Mouse (Mus musculus) lung, postnatal 0 days (tissue): ENCODE results near the gene Grm1. TPM values are rescaled to one million over a fixed set of nuclear protein-coding genes. Genes with fewer than 3 reads are reported as not detected.

Source experiments
- ATAC-seq: fragments of 200-750 bp; cut with Nextera tagmentation; 2 replicates; pipeline ENCODE4 v1.8.0; 2017; ENCODE audit warnings: moderate library complexity
- DNase-seq: peaks from one replicate; pipeline ENCODE4 v3.0.0-alpha.2; 2016; ENCODE audit warnings: low spot score
- H3K27ac ChIP-seq: fragments of 300-500 bp; sonication (generic); 2 replicates; pipeline ENCODE4 v1.5.1; 2014; ENCODE audit warnings: antibody characterized with exemption, mild to moderate bottlenecking, low read length, mixed read lengths
- H3K27me3 ChIP-seq: fragments of 300-500 bp; sonication (generic); replicated peaks from 2 replicates; pipeline ENCODE4 v1.6.1; 2014; ENCODE audit warnings: low read length, mixed read lengths; ENCODE audit not compliant: insufficient read depth
- H3K36me3 ChIP-seq: fragments of 300-500 bp; sonication (generic); 2 replicates; pipeline ENCODE4 v1.6.1; 2014; ENCODE audit warnings: low read length, mixed read lengths; ENCODE audit not compliant: insufficient read depth
- H3K4me1 ChIP-seq: fragments of 300-500 bp; sonication (generic); 2 replicates; pipeline ENCODE4 v1.6.1; 2014; ENCODE audit warnings: antibody characterized with exemption, low read depth, low read length, mixed read lengths; ENCODE audit not compliant: insufficient read depth
- H3K4me2 ChIP-seq: fragments of 300-500 bp; sonication (generic); replicated peaks from 2 replicates; pipeline ENCODE4 v1.6.1; 2014; ENCODE audit warnings: low read depth, mild to moderate bottlenecking, low read length, moderate library complexity, mixed read lengths
- H3K4me3 ChIP-seq: fragments of 300-500 bp; sonication (generic); 2 replicates; pipeline ENCODE4 v1.5.1; 2014; ENCODE audit warnings: low read depth, low read length
- H3K9ac ChIP-seq: fragments of 300-500 bp; sonication (generic); replicated peaks from 2 replicates; pipeline ENCODE4 v1.6.1; 2014; ENCODE audit warnings: low read depth, mild to moderate bottlenecking
- H3K9me3 ChIP-seq: fragments of 300-500 bp; sonication (generic); 2 replicates; pipeline ENCODE4 v1.6.1; 2016; ENCODE audit warnings: low read length, mixed read lengths
- CTCF ChIP-seq: IDR thresholded peaks from 2 replicates; pipeline ENCODE4 v1.5.1; 2016; ENCODE audit warnings: antibody characterized with exemption, mild to moderate bottlenecking
- EP300 ChIP-seq: IDR thresholded peaks from 2 replicates; pipeline ENCODE4 v1.6.1; 2016; ENCODE audit warnings: antibody characterized with exemption, mild to moderate bottlenecking, control low read depth
- WGBS: fragments of 180-500 bp; shearing (Covaris S2); extraction: QIAGEN DNeasy Blood & Tissue Kit; methylation state at CpG from one replicate; pipeline ENCODE4 v1.1.7; 2014; 5-methylcytosine and 5-hydroxymethylcytosine counted together
- polyA plus RNA-seq: library from polyadenylated mRNA; unstranded; fragments of >200 nt; fragmentation: Nextera tagmentation; extraction: Ambion mirVana; gene quantifications from 2 replicates; pipeline ENCODE4 v1.2.1, GENCODE M21; 2015

The Grm1 gene
- polyA plus RNA-seq, 1 experiment from 2014 or later = not detected

DNA sequence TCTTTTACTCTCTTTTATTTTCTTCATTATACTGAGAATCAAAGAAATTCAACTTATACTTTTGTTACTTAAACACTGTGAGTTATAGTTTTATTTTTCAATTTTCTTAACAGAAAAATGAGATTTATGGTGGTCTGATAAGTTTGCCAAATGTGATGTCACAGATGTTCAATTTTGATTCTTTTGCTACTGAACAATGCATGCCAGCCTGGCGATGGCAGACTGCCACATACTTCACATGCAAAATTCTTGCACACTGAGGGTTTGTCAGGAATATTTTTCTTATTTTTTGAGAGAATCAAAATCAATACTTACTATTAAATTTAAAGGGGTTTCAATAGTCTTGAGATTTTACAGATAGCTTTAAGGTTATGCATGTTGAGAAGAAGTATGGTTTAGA, 251.0 kb downstream of the Grm1 start:
- 77% methylated on average over 1 of the region's 1 CpGs for WGBS
- no peaks in the 10 kb centered on the region for H3K9me3 ChIP-seq
- H3K9ac ChIP-seq = no peak overlapping the region
- no peak for DNase-seq
- no peaks in the 10 kb centered on the region for H3K36me3 ChIP-seq
- TF ChIP-seq CTCF (no peak), EP300 (no peak)
- H3K27me3 ChIP-seq = no peaks in the 10 kb centered on the region
- no peak overlapping the region for H3K4me2 ChIP-seq
- no peak overlapping the region for H3K27ac ChIP-seq
- H3K4me3 ChIP-seq = no peak overlapping the region
- ATAC-seq = no peak
- no peaks in the 10 kb centered on the region for H3K4me1 ChIP-seq

DNA sequence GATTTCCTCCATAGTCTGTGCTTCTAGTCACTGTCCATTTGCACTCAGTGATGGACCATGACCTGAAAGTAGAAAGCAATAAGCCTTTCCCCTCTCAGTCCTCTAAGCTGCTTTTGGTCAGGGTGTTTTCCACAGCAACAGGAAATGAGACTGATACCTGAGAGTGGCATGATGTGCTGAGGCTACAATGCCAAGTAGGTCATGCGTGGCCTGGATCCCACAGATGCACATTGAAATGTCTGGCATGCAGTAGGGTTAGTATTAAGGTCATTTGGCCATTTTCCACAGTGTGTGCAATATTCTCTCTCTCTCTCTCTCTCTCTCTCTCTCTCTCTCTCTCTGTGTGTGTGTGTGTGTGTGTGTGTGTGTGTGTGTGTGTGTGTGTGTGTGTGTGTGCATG, 254.8 kb downstream of the Grm1 start:
- no peak for ATAC-seq
- TF ChIP-seq EP300 (no peak), CTCF (no peak)
- Histone ChIP-seq H3K9ac (no peak overlapping the region), H3K27me3 (no peaks in the 10 kb centered on the region), H3K4me1 (no peaks in the 10 kb centered on the region), H3K4me3 (no peak overlapping the region), H3K4me2 (no peak overlapping the region), H3K9me3 (no peaks in the 10 kb centered on the region), H3K27ac (no peak overlapping the region), H3K36me3 (no peaks in the 10 kb centered on the region)
- WGBS = 61% methylated on average over 1 of the region's 1 CpGs
- DNase-seq = no peak

DNA sequence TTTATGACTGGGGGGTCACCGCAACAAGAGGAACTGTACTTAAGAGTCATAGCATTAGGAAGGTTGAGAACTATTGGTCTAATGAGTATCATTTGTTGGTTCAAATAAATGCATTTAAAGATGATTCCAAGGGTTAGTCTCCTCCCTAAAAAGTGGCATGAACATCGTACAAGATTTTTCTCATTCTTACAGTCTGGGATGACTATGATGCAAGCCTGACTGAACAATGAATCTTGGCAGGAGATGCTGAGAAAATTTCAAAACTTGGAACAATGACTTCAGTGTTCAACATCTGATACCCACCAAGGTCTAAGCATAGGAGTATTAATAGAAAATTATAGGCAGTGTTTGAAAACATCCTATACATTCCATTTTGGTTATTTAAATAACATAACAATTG, 264.1 kb downstream of the Grm1 start:
- 67% methylated on average over 2 of the region's 2 CpGs for WGBS
- H3K27ac ChIP-seq = no peak overlapping the region
- no peaks in the 10 kb centered on the region for H3K36me3 ChIP-seq
- H3K4me3 ChIP-seq = no peak overlapping the region
- no peak for TF ChIP-seq CTCF
- H3K27me3 ChIP-seq = no peaks in the 10 kb centered on the region
- DNase-seq (peak; percentile 56), ATAC-seq (no peak; the same call in 1 of the 2 replicates)
- H3K9me3 ChIP-seq = no peaks in the 10 kb centered on the region
- H3K9ac ChIP-seq = no peak overlapping the region
- H3K4me2 ChIP-seq = no peak overlapping the region
- H3K4me1 ChIP-seq = no peaks in the 10 kb centered on the region

DNA sequence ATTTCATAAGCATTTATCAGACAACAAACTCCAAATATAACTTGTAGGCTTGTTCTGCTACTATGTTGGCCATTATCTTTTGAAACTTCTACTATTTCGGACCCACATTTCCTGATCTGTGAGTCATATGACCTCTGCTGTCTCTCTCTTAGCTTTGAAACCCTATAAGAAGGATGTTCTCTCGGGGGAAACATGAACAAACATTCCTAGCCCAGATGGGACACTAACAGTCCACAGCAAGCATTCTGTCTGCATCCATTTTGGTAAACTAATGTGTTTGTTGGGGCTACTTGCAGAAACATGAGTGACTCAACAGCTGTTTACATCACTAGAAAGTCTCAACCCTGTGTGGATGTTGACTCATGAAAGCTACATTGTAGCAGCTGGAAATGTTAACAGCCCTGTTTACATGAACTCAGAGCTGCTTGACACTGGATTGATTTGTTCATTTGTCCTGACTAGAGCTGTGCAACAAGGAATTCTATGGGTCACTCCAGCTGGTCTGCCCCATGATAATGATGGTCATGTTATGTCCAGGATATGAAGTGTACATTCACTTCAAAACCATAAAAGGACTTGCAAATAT, 267.4 kb downstream of the Grm1 start:
- Histone ChIP-seq H3K4me2 (no peak overlapping the region), H3K4me3 (no peak overlapping the region), H3K9me3 (no peaks in the 10 kb centered on the region), H3K27me3 (no peaks in the 10 kb centered on the region), H3K9ac (no peak overlapping the region), H3K27ac (no peak overlapping the region), H3K36me3 (no peaks in the 10 kb centered on the region), H3K4me1 (no peaks in the 10 kb centered on the region)
- WGBS = 23% methylated on average over 2 of the region's 2 CpGs
- no peak for TF ChIP-seq CTCF
- no peak for TF ChIP-seq EP300
- peak; percentile 74 for DNase-seq
- peak; percentile 89 for ATAC-seq

DNA sequence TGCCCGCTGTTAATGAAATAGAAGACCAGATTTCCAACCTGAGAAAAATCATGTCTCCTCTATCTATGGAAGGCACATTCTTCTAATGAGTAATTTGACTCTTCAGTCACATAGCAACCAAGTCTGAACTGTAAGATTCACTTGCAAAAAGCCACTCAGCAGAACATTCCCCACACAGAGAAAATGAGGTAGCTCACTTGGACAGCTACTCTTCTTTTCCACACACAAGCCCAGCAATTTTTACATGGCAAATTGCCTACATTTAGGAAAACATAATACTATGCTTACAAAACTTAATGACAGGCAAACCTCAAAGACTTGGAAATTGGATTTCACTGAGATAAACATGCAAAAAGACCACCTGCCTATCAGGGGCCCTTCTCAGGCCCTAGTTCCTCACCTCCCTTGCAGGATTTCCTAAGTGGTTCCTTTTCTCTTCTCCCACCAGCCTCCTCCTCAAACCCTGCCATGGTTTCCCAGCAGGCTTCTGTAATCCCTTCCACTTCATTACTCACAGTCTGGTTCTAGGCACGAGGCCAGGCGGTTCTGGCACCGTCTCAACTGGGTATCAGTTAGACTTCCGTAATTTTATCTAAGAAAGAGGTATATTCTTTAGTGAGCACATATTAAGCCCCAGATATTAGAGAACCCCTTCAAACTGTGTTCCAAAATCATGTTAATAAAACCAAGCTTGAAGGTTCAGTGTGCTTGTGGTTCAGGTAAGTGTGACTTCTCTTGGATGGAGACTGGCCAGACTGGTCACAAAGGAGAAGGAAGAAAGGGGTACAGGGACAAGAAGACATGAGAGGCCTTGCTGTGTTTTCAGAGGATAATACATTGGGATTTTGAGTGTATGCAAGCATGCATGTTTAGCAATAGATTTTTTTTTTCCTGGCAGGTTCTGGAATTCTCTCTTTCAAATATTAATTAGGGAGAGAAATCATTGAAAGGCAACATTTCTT, 269.1 kb downstream of the Grm1 start:
- H3K9ac ChIP-seq = no peak overlapping the region
- DNase-seq (peak; percentile 25), ATAC-seq (no peak)
- H3K4me1 ChIP-seq = no peaks in the 10 kb centered on the region
- no peak overlapping the region for H3K27ac ChIP-seq
- H3K27me3 ChIP-seq = no peaks in the 10 kb centered on the region
- H3K4me3 ChIP-seq = no peak overlapping the region
- TF ChIP-seq CTCF (no peak), EP300 (no peak)
- H3K9me3 ChIP-seq = no peaks in the 10 kb centered on the region
- no peak overlapping the region for H3K4me2 ChIP-seq
- WGBS = 42% methylated on average over 5 of the region's 5 CpGs
- no peaks in the 10 kb centered on the region for H3K36me3 ChIP-seq

DNA sequence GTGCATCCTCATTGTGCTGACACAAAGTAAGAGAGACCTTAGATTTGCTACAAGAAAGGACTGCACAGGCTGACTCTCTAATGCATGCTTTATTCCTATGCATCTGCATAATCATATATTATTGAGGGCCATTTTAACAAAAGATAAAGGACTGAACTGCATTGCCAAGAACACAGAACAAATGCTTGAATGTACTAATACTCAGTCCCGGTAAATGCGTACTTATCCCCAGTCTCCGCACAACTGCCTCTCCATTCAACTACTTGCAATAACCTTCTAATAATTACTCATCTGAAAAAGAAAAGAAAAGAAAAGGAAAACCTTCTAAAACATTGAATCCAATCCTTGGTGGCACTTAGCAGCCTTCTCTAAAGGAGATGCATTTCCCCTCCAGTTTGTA, 272.4 kb downstream of the Grm1 start:
- TF ChIP-seq EP300 (no peak), CTCF (no peak)
- Histone ChIP-seq H3K9ac (no peak overlapping the region), H3K4me2 (no peak overlapping the region), H3K36me3 (no peaks in the 10 kb centered on the region), H3K27me3 (no peaks in the 10 kb centered on the region), H3K4me3 (no peak overlapping the region), H3K27ac (no peak overlapping the region), H3K4me1 (no peaks in the 10 kb centered on the region), H3K9me3 (no peaks in the 10 kb centered on the region)
- 94% methylated on average over 3 of the region's 3 CpGs for WGBS
- ATAC-seq (no peak), DNase-seq (no peak)
